Mouse (Mus musculus) CH12.LX (cell line): ENCODE data around the gene Poc1b. TPM values are rescaled to one million over a fixed set of nuclear protein-coding genes. Genes with fewer than 3 reads are reported as not detected.

Source experiments
- DNase-seq: peaks from one replicate; pipeline ENCODE4 v3.0.0-alpha.2; 2013; ENCODE audit errors: extremely low read depth
- H3K27ac ChIP-seq: 2 replicates; pipeline ENCODE4 v1.5.1; 2012; ENCODE audit warnings: low read depth, mild to moderate bottlenecking, control low read depth, moderate library complexity; ENCODE audit not compliant: insufficient read depth
- H3K27me3 ChIP-seq: replicated peaks from 2 replicates; pipeline ENCODE3; 2012; ENCODE audit warnings: inconsistent platforms
- H3K36me3 ChIP-seq, 2 experiments: replicated peaks in 1 of 2; 2 replicates each; pipeline versions ENCODE3 to v1.6.1; 2012; ENCODE audit warnings: inconsistent platforms in 1 of 2, low read length in 1 of 2, mild to moderate bottlenecking in 1 of 2, mixed read lengths in 1 of 2, moderate library complexity in 1 of 2; ENCODE audit not compliant: control insufficient read depth in 1 of 2, insufficient read depth in 1 of 2
- H3K4me1 ChIP-seq, 2 experiments: 2 replicates each; pipeline ENCODE4 v1.6.1; 2012; ENCODE audit warnings: inconsistent platforms in 1 of 2, moderate library complexity in 1 of 2; ENCODE audit not compliant: insufficient read depth in 2 of 2, control insufficient read depth in 1 of 2
- H3K4me2 ChIP-seq: 2 replicates; pipeline ENCODE4 v1.6.1; 2012; ENCODE audit warnings: low read depth, mild to moderate bottlenecking, control low read depth; ENCODE audit not compliant: poor library complexity, insufficient read depth, severe bottlenecking
- H3K4me3 ChIP-seq, 3 experiments: fragments of 150-350 bp in 1 of 3; sonication (generic) in 1 of 3; replicated peaks in 1 of 3; 2 replicates each; pipeline versions ENCODE3 to v1.5.1; 2011 to 2012; ENCODE audit warnings: low read depth in 2 of 3, low read length in 2 of 3, mild to moderate bottlenecking in 2 of 3, moderate library complexity in 2 of 3, control low read depth in 1 of 3, improper control_type of control experiment in 1 of 3, inconsistent platforms in 1 of 3, mixed read lengths in 1 of 3; ENCODE audit not compliant: poor library complexity in 1 of 3
- H3K79me2 ChIP-seq: replicated peaks from 2 replicates; pipeline ENCODE4 v1.6.1; 2012; ENCODE audit warnings: mild to moderate bottlenecking, moderate library complexity; ENCODE audit not compliant: control insufficient read depth, poor library complexity, insufficient read depth, severe bottlenecking; ENCODE audit errors: extremely low read depth
- H3K9ac ChIP-seq: 2 replicates; pipeline ENCODE4 v1.6.1; 2012; ENCODE audit warnings: low read depth, mild to moderate bottlenecking, control low read depth, moderate library complexity; ENCODE audit not compliant: insufficient read depth
- H3K9me3 ChIP-seq: replicated peaks from 2 replicates; pipeline ENCODE3; 2012; ENCODE audit warnings: low read length, inconsistent platforms, mixed read lengths
- BHLHE40 ChIP-seq: IDR thresholded peaks from 2 replicates; pipeline ENCODE4 v1.6.1; 2011; ENCODE audit warnings: mild to moderate bottlenecking, low read depth, low read length, improper control_type of control experiment
- CHD1 ChIP-seq: IDR thresholded peaks from 2 replicates; pipeline ENCODE4 v1.6.1; 2012; ENCODE audit warnings: low read depth, low read length, improper control_type of control experiment, inconsistent platforms
- CHD2 ChIP-seq: IDR thresholded peaks from 2 replicates; pipeline ENCODE4 v1.6.1; 2011; ENCODE audit warnings: low read length, improper control_type of control experiment
- CTCF ChIP-seq, 2 experiments: IDR thresholded peaks in 1 of 2; conservative IDR thresholded peaks in 1 of 2; 2 replicates each; pipeline ENCODE4 v1.5.1; 2011 to 2012; ENCODE audit warnings: low read depth in 2 of 2, low read length in 2 of 2, improper control_type of control experiment in 1 of 2, inconsistent platforms in 1 of 2, mild to moderate bottlenecking in 1 of 2, moderate library complexity in 1 of 2
- E2F4 ChIP-seq: IDR thresholded peaks from 2 replicates; pipeline ENCODE4 v1.6.1; 2011; ENCODE audit warnings: low read depth, low read length, improper control_type of control experiment; ENCODE audit not compliant: insufficient replicate concordance
- GABPA ChIP-seq: IDR thresholded peaks from 2 replicates; pipeline ENCODE4 v1.6.1; 2012; ENCODE audit warnings: low read depth, low read length, improper control_type of control experiment, inconsistent platforms; ENCODE audit not compliant: insufficient replicate concordance
- IRF4 ChIP-seq: IDR thresholded peaks from 2 replicates; pipeline ENCODE4 v1.6.1; 2014; ENCODE audit warnings: low read depth, mild to moderate bottlenecking, inconsistent platforms, low read length, improper control_type of control experiment
- JUND ChIP-seq: conservative IDR thresholded peaks from 2 replicates; pipeline ENCODE4 v1.6.1; 2011; ENCODE audit warnings: low read depth, low read length, improper control_type of control experiment
- MAFK ChIP-seq: IDR thresholded peaks from 2 replicates; pipeline ENCODE4 v1.6.1; 2011; ENCODE audit warnings: low read length, improper control_type of control experiment; ENCODE audit not compliant: insufficient replicate concordance
- MAX ChIP-seq: IDR thresholded peaks from 2 replicates; pipeline ENCODE4 v1.6.1; 2011; ENCODE audit warnings: low read length, improper control_type of control experiment
- MAZ ChIP-seq: IDR thresholded peaks from 2 replicates; pipeline ENCODE4 v1.6.1; 2012; ENCODE audit warnings: low read depth, mild to moderate bottlenecking, inconsistent platforms, low read length, improper control_type of control experiment, moderate library complexity
- MYC ChIP-seq: IDR thresholded peaks from 2 replicates; pipeline ENCODE4 v1.6.1; 2011; ENCODE audit warnings: low read depth, mild to moderate bottlenecking, improper control_type of control experiment, low read length
- PAX5 ChIP-seq: IDR thresholded peaks from 2 replicates; pipeline ENCODE4 v1.6.1; 2012; ENCODE audit warnings: low read length, inconsistent platforms, mixed read lengths
- POLR2A ChIP-seq: IDR thresholded peaks from 2 replicates; pipeline ENCODE4 v1.6.1; 2011; ENCODE audit warnings: low read depth, mild to moderate bottlenecking, improper control_type of control experiment, low read length
- RCOR1 ChIP-seq: conservative IDR thresholded peaks from 2 replicates; pipeline ENCODE4 v1.6.1; 2012; ENCODE audit warnings: low read depth, mild to moderate bottlenecking, inconsistent platforms, low read length, improper control_type of control experiment
- ZMIZ1 ChIP-seq: IDR thresholded peaks from 2 replicates; pipeline ENCODE4 v1.6.1; 2012; ENCODE audit warnings: low read depth, mild to moderate bottlenecking, inconsistent platforms, low read length, improper control_type of control experiment
- dilution Hi-C: fragments of 300-500 bp; cut with MboI; formaldehyde crosslinking; loops from 2 replicates; pipeline ENCODE4 v1.14.3; 2020; ENCODE audit warnings: low sequenced_read_pairs; ENCODE audit not compliant: extremely low pct_unique_long_range_greater_than_20kb, extremely low pct_ligation_motif_present
- in situ Hi-C: fragments of 300-500 bp; cut with MboI; formaldehyde crosslinking; loops from 3 replicates; pipeline ENCODE4 v1.14.3; 2019; ENCODE audit warnings: low sequenced_read_pairs, low pct_ligation_motif_present, low pct_unique_long_range_greater_than_20kb, mixed read lengths
- polyA plus RNA-seq: library from polyadenylated mRNA; unstranded; fragments of >175 nt; gene quantifications from 2 replicates; pipeline ENCODE4 v1.2.1, GENCODE M21; 2012; ENCODE audit warnings: low read depth; ENCODE audit not compliant: insufficient read length
- total RNA-seq, 2 experiments: library from RNA; depleted of rRNA; stranded (reverse); fragments of 300-350 nt in 1 of 2; fragments of >200 nt in 1 of 2; gene quantifications; 2 replicates each; pipeline ENCODE4 v1.2.3; 2012 to 2014

Gene Poc1b
- total and polyA plus RNA-seq, 3 experiments: 3.8 to 18.2 (median 5.6) TPM

DNA sequence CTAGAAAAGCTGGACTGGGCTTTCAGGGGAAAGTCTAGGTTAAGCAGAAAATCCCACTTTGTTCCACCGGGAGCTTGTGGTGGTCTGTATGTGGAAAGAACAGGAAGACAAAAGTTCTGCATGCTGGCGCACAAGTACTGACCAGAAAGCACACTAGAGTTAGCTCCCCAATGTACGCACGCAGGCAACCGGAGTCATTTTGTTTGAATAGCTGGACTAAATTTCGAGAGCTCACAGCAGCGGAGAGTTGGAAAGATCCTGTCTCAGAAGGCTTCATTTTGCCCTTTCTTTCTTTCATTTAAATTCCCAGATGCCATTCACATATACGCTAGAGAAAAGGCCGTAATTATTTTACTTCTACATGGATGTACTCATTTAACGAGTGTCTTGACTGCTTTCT is 135.9 kb downstream of the Poc1b start:
- dilution Hi-C loops (no loop called here), in situ Hi-C loops (no loop called here)
- Histone ChIP-seq H3K27ac (no peak overlapping the region), H3K9me3 (no peaks in the 10 kb centered on the region), H3K4me3 (no peak overlapping the region), H3K4me2 (no peak overlapping the region), H3K4me1 (peaks cover 0 to 14% of the 10 kb centered on the region in 2 experiments; a peak in 2 of 4 replicates), H3K79me2 (no peaks in the 10 kb centered on the region), H3K36me3 (no peaks in the 10 kb centered on the region), H3K27me3 (no peaks in the 10 kb centered on the region), H3K9ac (no peak overlapping the region)
- DNase-seq: no peak
- TF ChIP-seq IRF4 (no peak), MAFK (no peak), MAX (no peak)

- no peak overlapping the region for H3K4me2 ChIP-seq
- no peaks in the 10 kb centered on the region for H3K9me3 ChIP-seq
- dilution Hi-C loops (no loop called here), in situ Hi-C loops (no loop called here)
- no peaks in the 10 kb centered on the region for H3K27me3 ChIP-seq
- H3K79me2 ChIP-seq: no peaks in the 10 kb centered on the region
- TF ChIP-seq MAZ (no peak), MYC (no peak), ZMIZ1 (no peak)
- no peak for DNase-seq
- peaks cover 0 to 14% of the 10 kb centered on the region in 2 experiments; a peak in 2 of 4 replicates for H3K4me1 ChIP-seq
- H3K9ac ChIP-seq: no peak overlapping the region
- no peaks in the 10 kb centered on the region for H3K36me3 ChIP-seq
- H3K4me3 ChIP-seq: no peak overlapping the region
- no peak overlapping the region for H3K27ac ChIP-seq
These were observed 137.2 kb downstream of the Poc1b start for GRCm38 (mm10) chr10:99243907-99244489.

DNA sequence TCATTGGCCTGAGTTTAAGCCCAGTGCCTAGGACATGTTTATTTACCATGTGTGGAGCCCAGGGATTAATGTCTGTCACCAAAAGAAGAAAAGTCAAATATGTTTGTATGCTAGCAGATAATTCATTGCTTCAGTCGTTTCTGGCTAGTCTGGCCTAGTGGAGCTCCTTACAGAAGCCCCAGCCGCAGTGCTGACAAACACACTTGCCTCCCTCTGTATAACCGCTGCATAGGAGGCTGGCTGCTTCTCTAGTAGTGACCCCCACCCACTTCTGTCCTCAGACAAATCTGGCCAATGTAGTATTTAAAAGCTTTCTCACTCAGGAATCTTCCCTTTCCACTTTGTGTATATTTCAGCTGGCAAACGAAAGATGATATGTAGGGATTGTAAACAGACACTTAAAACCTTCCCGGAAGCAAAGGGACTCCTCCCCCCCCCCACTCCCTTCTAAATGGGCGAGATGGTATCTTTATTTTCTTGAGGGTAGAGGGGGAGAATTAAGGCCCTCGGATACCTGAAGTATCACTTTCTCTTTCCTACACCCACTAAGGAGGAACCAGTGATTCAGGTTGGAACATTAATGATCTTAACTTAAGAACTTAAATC is 137.9 kb downstream of the Poc1b start:
- no peak overlapping the region for H3K4me2 ChIP-seq
- no peaks in the 10 kb centered on the region for H3K79me2 ChIP-seq
- peaks cover 0 to 14% of the 10 kb centered on the region in 2 experiments; a peak in 2 of 4 replicates for H3K4me1 ChIP-seq
- no peaks in the 10 kb centered on the region for H3K9me3 ChIP-seq
- H3K4me3 ChIP-seq: no peak overlapping the region
- H3K27ac ChIP-seq: no peak overlapping the region
- no peak overlapping the region for H3K9ac ChIP-seq
- H3K36me3 ChIP-seq: no peaks in the 10 kb centered on the region
- no peaks in the 10 kb centered on the region for H3K27me3 ChIP-seq
- dilution Hi-C loops: no loop called here
- DNase-seq: no peak
- TF ChIP-seq CHD1 (no peak), POLR2A (no peak), E2F4 (no peak), CTCF (conservative IDR thresholded peaks at IDR 0.05 in 1 of 2, IDR thresholded peaks at IDR 0.05 in 1 of 2; ENCODE audit: low read depth in 2 of 2, low read length in 2 of 2) (no peak), GABPA (no peak), MAX (no peak), ZMIZ1 (no peak), BHLHE40 (no peak), JUND (no peak), PAX5 (no peak), MAFK (no peak), RCOR1 (no peak), CHD2 (no peak)
- TF ChIP-seq, all 38 proteins: peak for 0
- in situ Hi-C loops: no loop called here
